Mouse (Mus musculus) liver, embryonic 12.5 days (tissue): ENCODE data around the gene Socs2. TPM values are rescaled to one million over a fixed set of nuclear protein-coding genes. Genes with fewer than 3 reads are reported as not detected.

Experiments used
- ATAC-seq: fragments of 200-750 bp; cut with Nextera tagmentation; 2 replicates; pipeline ENCODE4 v1.8.0; 2017; ENCODE audit warnings: moderate number of reproducible peaks, mild to moderate bottlenecking, moderate library complexity
- H3K27ac ChIP-seq: fragments of 300-500 bp; sonication (generic); 2 replicates; pipeline ENCODE4 v1.5.1; 2016; ENCODE audit warnings: mild to moderate bottlenecking
- H3K27me3 ChIP-seq: fragments of 300-500 bp; sonication (generic); replicated peaks from 2 replicates; pipeline ENCODE4 v1.6.1; 2016; ENCODE audit warnings: mild to moderate bottlenecking, moderate library complexity
- H3K36me3 ChIP-seq: fragments of 300-500 bp; sonication (generic); 2 replicates; pipeline ENCODE4 v1.6.1; 2016; ENCODE audit warnings: mild to moderate bottlenecking, moderate library complexity
- H3K4me1 ChIP-seq: fragments of 300-500 bp; sonication (generic); 2 replicates; pipeline ENCODE4 v1.6.1; 2016
- H3K4me2 ChIP-seq: fragments of 300-500 bp; sonication (generic); 2 replicates; pipeline ENCODE4 v1.6.1; 2016; ENCODE audit warnings: mild to moderate bottlenecking, moderate library complexity
- H3K4me3 ChIP-seq: fragments of 300-500 bp; sonication (generic); 2 replicates; pipeline ENCODE4 v1.5.1; 2016; ENCODE audit warnings: mild to moderate bottlenecking, moderate library complexity
- H3K9ac ChIP-seq: fragments of 300-500 bp; sonication (generic); 2 replicates; pipeline ENCODE4 v1.6.1; 2016; ENCODE audit warnings: mild to moderate bottlenecking, moderate library complexity
- H3K9me3 ChIP-seq: fragments of 300-500 bp; sonication (generic); replicated peaks from 2 replicates; pipeline ENCODE4 v1.6.1; 2016; ENCODE audit warnings: mild to moderate bottlenecking, moderate library complexity
- WGBS: fragments of 180-500 bp; shearing (Covaris S2); methylation state at CpG from one replicate; pipeline ENCODE4 v1.1.7; 2016; ENCODE audit not compliant: insufficient replicate concordance; 5-methylcytosine and 5-hydroxymethylcytosine counted together
- polyA plus RNA-seq: library from polyadenylated mRNA; unstranded; fragments of >200 nt; fragmentation: Nextera tagmentation; extraction: Ambion mirVana; gene quantifications from 2 replicates; pipeline ENCODE4 v1.2.1, GENCODE M21; 2016

Gene Socs2
- polyA plus RNA-seq, 1 experiment from 2014 or later: 10.1 TPM

GRCm38 (mm10) chr10:95445104-95446056 is 28.4 kb upstream of the Socs2 start:
- WGBS: 64% methylated on average over 18 of the region's 18 CpGs

GRCm38 (mm10) chr10:95442334-95442733 is 25.4 kb upstream of the Socs2 start:
- Histone ChIP-seq H3K4me2 (no peak overlapping the region), H3K9ac (no peak overlapping the region), H3K9me3 (no peaks in the 10 kb centered on the region), H3K4me1 (no peaks in the 10 kb centered on the region), H3K36me3 (no peaks in the 10 kb centered on the region), H3K27me3 (no peaks in the 10 kb centered on the region), H3K4me3 (no peak overlapping the region), H3K27ac (no peak overlapping the region)
- ATAC-seq: no peak
- WGBS: 34% methylated on average over 4 of the region's 4 CpGs

More at GRCm38 (mm10) chr10:95445104-95446056, 28.4 kb upstream of the Socs2 start:
- no peaks in the 10 kb centered on the region for H3K27me3 ChIP-seq
- no peaks in the 10 kb centered on the region for H3K9me3 ChIP-seq
- no peaks in the 10 kb centered on the region for H3K4me1 ChIP-seq
- no peaks in the 10 kb centered on the region for H3K36me3 ChIP-seq
- no peak for ATAC-seq
- H3K9ac ChIP-seq: no peak overlapping the region
- H3K4me3 ChIP-seq: no peak overlapping the region
- H3K4me2 ChIP-seq: no peak overlapping the region
- H3K27ac ChIP-seq: no peak overlapping the region

DNA sequence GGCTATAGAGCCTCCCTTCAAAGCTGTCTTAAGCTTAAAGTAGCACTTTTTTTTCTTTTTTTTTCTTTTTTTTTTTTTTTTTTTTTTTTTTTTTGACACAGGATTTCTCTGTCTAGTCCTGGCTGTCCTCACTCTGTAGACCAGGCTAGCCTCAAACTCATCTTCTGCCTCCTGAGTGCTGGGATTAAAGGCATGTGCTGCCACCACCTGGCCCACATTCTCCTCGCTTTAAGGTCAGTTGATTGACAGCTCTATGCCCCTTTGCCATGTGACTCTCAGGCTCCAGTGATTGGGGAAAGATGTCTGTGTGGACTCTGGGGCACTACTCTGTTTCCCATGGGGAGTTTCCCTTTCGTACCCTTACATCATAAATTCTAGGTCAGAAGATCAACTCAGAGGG is 23.6 kb upstream of the Socs2 start:
- Histone ChIP-seq H3K4me2 (no peak overlapping the region), H3K4me3 (no peak overlapping the region), H3K27me3 (0 out of 2 replicates have a peak, but pooled peaks cover 8% of the 10 kb centered on the region), H3K27ac (no peak overlapping the region), H3K9me3 (no peaks in the 10 kb centered on the region), H3K9ac (no peak overlapping the region), H3K4me1 (no peaks in the 10 kb centered on the region), H3K36me3 (no peaks in the 10 kb centered on the region)
- no peak for ATAC-seq
- 38% methylated on average over 2 of the region's 2 CpGs for WGBS

- Histone ChIP-seq H3K4me1 (no peaks in the 10 kb centered on the region), H3K27me3 (0 out of 2 replicates have a peak, but pooled peaks cover 8% of the 10 kb centered on the region), H3K9me3 (no peaks in the 10 kb centered on the region), H3K9ac (no peak overlapping the region), H3K4me2 (no peak overlapping the region), H3K36me3 (no peaks in the 10 kb centered on the region), H3K4me3 (no peak overlapping the region), H3K27ac (no peak overlapping the region)
- 65% methylated on average over 10 of the region's 10 CpGs for WGBS
- no peak for ATAC-seq
Observed at GRCm38 (mm10) chr10:95439718-95440339, 22.8 kb upstream of the Socs2 start.

DNA sequence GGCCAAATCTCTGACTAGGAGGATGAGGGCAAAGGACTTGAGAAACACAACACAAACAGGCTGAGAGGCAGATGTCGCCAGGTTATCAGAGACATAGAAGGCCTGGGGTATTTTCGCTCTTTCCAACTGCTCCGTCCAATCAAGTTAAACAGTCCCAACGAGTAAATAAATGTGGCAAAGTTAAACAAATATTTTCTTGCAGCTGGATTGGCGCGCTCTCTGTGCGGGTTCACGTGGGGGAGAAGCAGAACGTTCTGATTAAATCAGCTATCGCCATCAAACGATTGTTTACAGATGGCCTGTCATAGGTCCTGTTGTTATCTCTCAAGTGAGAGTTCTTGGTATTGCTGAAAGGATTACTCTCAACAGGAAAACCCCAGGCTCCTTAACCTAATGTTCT is 22.0 kb upstream of the Socs2 start:
- H3K9ac ChIP-seq: no peak overlapping the region
- H3K9me3 ChIP-seq: no peaks in the 10 kb centered on the region
- H3K27me3 ChIP-seq: 0 out of 2 replicates have a peak, but pooled peaks cover 8% of the 10 kb centered on the region
- H3K4me2 ChIP-seq: no peak overlapping the region
- 23% methylated on average over 11 of the region's 11 CpGs for WGBS
- no peaks in the 10 kb centered on the region for H3K36me3 ChIP-seq
- no peak for ATAC-seq
- H3K27ac ChIP-seq: no peak overlapping the region
- no peak overlapping the region for H3K4me3 ChIP-seq
- H3K4me1 ChIP-seq: no peaks in the 10 kb centered on the region

GRCm38 (mm10) chr10:95430271-95430670 is 13.3 kb upstream of the Socs2 start:
- Histone ChIP-seq H3K4me3 (no peak overlapping the region), H3K9ac (no peak overlapping the region), H3K4me1 (no peaks in the 10 kb centered on the region), H3K27ac (no peak overlapping the region), H3K4me2 (no peak overlapping the region), H3K36me3 (no peaks in the 10 kb centered on the region), H3K9me3 (no peaks in the 10 kb centered on the region), H3K27me3 (0 out of 2 replicates have a peak, but pooled peaks cover 3% of the 10 kb centered on the region)
- WGBS: 75% methylated on average over 10 of the region's 10 CpGs
- no peak for ATAC-seq

DNA sequence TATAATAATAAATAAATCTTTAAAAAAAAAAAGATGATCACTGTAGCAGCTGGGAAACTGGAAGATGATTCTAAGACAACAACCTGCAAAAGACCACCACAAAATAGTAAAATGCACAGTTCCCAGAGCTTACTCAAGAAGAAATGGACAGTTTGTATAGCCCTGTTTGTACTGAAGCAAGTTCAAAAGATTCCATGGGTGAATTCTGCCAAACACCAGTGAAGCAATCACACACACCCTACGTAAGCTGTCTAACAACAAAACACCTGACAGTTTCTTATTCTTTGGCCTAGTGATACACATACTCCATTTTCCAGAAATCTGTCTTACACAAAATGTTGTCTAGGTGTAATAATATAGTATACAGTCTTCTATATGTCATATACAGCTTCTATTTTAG is 12.1 kb upstream of the Socs2 start:
- Histone ChIP-seq H3K36me3 (no peaks in the 10 kb centered on the region), H3K4me1 (no peaks in the 10 kb centered on the region), H3K9ac (no peak overlapping the region), H3K27me3 (0 out of 2 replicates have a peak, but pooled peaks cover 3% of the 10 kb centered on the region), H3K4me3 (no peak overlapping the region), H3K9me3 (no peaks in the 10 kb centered on the region), H3K27ac (no peak overlapping the region), H3K4me2 (no peak overlapping the region)
- 84% methylated on average over 1 of the region's 1 CpGs for WGBS
- ATAC-seq: no peak

DNA sequence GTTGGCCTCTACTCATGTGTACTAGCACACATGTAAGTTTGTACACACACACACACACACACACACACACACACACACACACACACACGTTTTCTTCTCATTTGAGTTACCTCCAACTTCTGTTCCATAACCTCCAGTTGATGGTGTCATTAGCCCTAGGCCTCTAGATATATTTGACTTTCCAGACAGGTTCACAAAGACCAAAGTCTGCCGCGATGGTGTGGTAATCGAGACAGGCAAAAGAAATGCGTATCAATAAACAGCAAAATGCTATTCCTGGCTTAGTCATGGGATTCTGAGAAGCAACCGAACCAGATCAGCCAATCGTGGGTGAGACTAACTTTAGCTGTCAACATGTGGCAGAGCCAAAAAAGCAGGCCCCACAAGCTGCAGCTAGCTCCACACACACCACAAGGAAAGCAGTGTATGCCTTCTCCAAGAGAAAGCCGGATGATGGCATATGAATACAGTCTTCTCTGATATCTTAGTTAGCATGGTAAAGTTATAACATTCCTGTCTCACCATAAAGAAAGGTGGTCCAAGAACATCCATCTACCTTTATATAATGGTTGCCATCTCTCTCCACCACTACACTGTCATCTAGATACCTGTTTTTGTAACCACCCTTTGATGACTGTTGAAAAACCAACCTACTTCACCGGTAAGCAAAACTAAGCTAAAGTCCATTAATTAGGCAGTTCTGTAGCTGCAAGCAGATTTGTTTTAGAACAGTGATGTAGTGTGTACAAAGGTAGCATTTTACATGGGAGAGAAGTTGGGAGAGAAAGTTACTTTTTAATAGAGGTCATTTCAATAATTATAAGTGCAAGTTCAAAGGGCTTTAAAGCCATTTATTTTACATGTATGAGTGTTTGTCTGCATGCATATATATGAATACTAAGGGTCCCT is 9.5 kb upstream of the Socs2 start:
- no peaks in the 10 kb centered on the region for H3K4me1 ChIP-seq
- H3K4me3 ChIP-seq: no peak overlapping the region
- no peak for ATAC-seq

DNA sequence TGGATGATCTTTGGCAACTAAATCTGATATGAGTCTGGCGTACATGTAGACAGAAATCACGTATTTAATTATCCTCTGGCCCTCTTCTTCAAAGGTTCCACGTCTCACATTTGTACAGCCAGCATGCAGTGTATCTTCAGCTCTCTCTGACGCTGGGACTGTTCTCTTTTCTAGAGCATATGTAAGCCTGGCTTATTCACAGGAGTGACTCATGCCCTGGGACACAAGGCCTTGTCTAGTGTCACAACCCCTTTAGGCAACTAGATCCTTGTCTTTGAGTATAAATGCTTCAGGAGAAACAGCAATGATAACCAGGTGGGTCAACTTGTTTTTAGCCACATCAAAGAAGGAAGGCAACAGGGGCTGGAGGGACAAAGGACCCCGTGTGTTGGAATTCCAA is 5.7 kb upstream of the Socs2 start:
- 70% methylated on average over 5 of the region's 5 CpGs for WGBS
- H3K4me3 ChIP-seq: no peak overlapping the region
- no peak overlapping the region for H3K4me2 ChIP-seq
- peaks cover 24% of the 10 kb centered on the region; the same call in 1 of the 2 replicates for H3K27me3 ChIP-seq
- peaks cover 5% of the 10 kb centered on the region for H3K4me1 ChIP-seq
- no peak for ATAC-seq
- no peak overlapping the region for H3K9ac ChIP-seq
- no peak overlapping the region for H3K27ac ChIP-seq
- no peaks in the 10 kb centered on the region for H3K9me3 ChIP-seq
- no peaks in the 10 kb centered on the region for H3K36me3 ChIP-seq

More for the DNA sequence above, 9.5 kb upstream of the Socs2 start:
- H3K9ac ChIP-seq: no peak overlapping the region
- WGBS: 72% methylated on average over 9 of the region's 9 CpGs
- H3K36me3 ChIP-seq: no peaks in the 10 kb centered on the region
- H3K9me3 ChIP-seq: no peaks in the 10 kb centered on the region
- no peak overlapping the region for H3K4me2 ChIP-seq
- H3K27me3 ChIP-seq: no peaks in the 10 kb centered on the region
- no peak overlapping the region for H3K27ac ChIP-seq

DNA sequence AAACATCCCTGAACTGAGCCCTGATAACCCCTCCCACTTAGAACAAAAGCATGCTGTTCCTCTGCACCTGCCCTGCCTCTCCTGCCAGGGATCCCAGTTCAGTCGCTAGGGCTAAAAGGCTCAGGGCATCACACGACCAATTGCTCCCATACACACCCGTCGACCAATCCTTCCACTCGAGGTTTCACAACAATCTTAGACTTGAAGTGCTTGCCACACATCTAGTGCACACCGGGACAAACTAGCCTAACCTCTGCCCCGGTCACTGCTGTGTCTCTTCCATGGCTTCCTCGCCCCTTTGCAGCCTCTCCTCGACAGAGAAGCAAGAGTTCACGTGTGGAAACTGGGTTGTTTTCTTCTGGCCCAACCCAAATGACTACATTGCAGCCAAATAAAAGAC is 3.3 kb upstream of the Socs2 start:
- H3K4me2 ChIP-seq: no peak overlapping the region
- 66% methylated on average over 10 of the region's 10 CpGs for WGBS
- H3K9ac ChIP-seq: no peak overlapping the region
- ATAC-seq: no peak
- no peaks in the 10 kb centered on the region for H3K9me3 ChIP-seq
- no peak overlapping the region for H3K27ac ChIP-seq
- H3K4me1 ChIP-seq: peaks cover 23% of the 10 kb centered on the region
- H3K36me3 ChIP-seq: no peaks in the 10 kb centered on the region
- H3K27me3 ChIP-seq: peaks cover 47% of the 10 kb centered on the region
- H3K4me3 ChIP-seq: no peak overlapping the region

GRCm38 (mm10) chr10:95419726-95420125 is 2.7 kb upstream of the Socs2 start:
- H3K9ac ChIP-seq: no peak overlapping the region
- 86% methylated on average over 3 of the region's 3 CpGs for WGBS
- H3K27ac ChIP-seq: no peak overlapping the region
- H3K27me3 ChIP-seq: peaks cover 53% of the 10 kb centered on the region
- no peak overlapping the region for H3K4me3 ChIP-seq
- H3K4me2 ChIP-seq: no peak overlapping the region
- H3K9me3 ChIP-seq: no peaks in the 10 kb centered on the region
- no peaks in the 10 kb centered on the region for H3K36me3 ChIP-seq
- ATAC-seq: no peak
- peaks cover 28% of the 10 kb centered on the region for H3K4me1 ChIP-seq
